Mouse (Mus musculus) CH12F3 (cell line): ENCODE data around the gene Ifnar1.

Experiments
- in situ Hi-C: fragments of 300-500 bp; cut with MboI; formaldehyde crosslinking; loops from 2 replicates; pipeline ENCODE4 v1.14.3; 2020; ENCODE audit warnings: low sequenced_read_pairs

The Ifnar1 gene

DNA sequence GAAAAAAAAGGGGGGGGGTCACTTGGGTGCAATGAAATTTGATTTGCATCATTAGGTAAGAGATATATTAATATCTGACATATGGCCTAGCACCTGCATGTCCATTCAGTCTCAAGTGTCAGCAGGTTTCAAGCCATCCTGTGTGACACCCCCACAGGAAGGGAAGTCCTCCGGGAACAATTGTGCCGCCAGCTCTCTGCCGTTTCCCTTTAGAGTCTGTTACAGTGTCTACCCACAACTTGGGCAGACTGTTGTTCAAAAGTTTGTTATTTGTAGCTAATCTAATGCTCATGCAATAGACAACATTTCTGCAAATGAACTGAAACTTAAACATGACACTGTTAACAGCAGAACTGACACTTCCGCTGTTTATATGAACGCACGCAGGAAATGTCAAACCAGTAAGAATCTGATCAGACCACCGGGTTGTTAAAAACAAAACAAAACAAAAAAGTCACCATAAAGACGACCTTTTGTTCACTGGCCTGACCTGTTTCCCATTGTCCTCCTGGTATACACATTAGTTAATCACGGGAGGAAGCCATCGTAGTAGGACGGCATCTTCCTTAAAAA, 23.9 kb upstream of the Ifnar1 start:
- in situ Hi-C loops = no loop called here

DNA sequence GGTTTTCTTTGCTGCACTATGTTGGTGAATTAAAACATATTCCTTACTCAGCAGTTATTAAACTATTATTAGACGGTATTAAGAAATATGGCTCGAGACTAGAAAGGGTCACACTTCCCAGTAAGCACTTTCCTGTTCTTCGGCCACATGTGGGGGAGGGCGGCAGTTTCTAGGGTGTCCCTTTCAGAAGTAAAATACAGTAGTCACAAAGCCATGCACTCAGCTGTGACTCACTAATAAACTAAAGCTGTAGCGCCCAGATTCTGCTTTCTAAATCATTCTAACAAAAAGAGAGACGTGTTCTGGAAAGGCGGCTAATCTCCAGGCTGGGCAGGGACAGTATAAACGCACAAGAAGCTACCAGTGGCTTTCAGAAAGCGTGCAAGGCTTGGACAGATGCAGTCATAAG, 23.3 kb upstream of the Ifnar1 start:
- in situ Hi-C loops = no loop called here

DNA sequence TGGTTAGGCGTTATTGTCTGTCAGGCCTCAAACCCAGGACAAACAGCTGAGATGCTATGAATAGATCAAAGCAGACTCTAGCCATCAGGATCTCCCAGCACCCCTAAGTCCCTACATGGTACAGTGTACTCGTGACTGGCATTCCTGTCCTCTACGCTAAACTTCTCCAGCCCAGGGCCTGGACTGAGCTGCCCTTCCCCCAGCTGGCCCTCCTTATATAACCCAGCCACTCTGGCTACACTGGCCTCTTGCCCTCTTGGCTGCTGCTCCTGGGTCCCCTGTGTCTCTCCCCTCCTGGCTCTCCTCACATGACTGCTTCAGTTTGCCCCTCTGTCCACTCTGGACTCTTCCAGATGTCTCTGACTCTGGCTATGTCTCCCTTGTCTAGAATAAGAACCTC, 22.4 kb upstream of the Ifnar1 start:
- in situ Hi-C loops = no loop called here

DNA sequence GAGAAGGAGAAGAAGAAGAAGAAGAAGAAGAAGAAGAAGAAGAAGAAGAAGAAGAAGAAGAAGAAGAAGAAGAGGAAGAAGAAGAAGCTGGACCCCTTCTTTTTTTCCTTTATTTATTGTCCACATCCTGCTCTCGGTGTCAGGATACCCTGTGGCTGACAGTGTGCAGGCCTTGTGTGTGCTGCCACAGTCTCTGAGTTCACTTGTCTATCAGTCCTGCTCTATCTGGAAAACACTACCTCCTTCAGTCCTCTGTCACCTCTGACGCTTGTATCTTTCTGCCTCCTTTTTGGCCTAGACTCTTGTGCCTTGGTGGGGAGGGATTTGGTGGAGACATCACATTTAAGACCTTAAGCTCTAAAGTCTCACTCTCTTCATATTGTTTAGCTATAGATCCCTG, 21.6 kb upstream of the Ifnar1 start:
- in situ Hi-C loops = no loop called here

DNA sequence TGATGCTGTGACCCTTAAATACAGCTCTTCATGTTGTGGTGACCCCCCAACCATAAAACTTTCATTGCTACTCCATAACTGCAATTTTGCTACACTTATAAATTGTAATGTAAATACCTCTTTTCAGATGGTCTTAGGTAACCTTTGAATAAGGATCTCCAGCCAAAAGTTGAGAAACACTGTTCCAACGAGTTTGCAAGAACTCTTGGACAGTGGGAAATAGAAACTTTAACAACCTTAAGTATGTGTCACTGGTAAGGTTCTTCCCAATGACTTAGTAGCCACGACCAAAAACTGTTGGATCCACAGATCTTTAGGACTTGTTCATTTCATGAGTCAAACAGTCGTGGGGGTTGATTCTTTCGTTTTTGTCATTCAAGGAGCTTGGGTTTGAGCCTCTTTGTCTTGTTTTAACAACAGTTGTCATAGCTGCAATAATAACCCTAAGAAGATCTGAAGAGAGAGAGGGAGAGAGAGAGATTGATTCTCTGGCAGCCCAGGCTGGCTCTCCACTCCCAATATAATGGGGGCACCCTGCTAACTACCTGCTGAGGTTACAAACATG, 21.1 kb upstream of the Ifnar1 start:
- in situ Hi-C loops = no loop called here

DNA sequence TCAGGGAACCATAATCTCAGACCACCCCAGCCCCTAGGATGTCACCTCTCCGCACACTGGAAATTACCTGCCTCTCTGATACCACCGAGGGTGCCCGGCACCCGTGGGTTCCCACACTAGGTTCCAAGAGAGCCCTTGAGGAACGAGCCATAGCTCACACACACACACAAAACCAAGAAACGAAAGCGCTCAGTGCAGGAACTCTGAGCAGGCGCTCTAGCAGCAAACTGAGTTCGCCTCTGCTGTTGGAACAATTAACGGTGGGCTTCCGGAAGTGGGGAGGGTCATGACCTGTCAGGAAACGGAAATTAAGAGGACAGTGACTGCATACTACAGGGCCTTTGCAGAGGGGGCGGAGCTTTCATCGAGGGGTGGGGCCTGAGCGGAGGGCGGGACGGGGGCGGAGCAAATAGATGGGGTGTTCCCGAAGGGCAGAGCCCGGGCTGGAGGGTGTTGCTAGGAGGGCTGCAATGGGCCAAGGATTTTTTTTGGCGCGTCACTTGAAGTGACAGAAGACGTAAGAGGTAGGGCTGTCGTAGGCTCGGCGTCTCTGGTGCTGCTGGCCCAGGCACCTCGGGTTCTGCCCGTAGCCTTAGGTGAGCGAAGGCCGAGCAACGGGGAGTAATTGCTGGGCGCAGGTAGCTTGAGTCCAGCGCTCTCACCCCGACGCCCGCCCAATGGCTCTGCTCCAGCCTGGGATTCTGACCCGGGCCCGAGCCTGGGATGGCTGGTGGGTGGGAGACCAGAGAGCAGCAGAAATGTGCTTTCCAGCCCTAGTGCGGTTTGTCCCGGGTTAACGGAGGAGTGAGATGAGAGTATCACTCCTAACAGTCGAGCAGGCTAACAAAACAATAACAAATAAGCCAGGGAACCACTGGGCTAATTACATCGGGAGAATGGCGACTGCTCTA, 20.2 kb upstream of the Ifnar1 start:
- in situ Hi-C loops = no loop called here

DNA sequence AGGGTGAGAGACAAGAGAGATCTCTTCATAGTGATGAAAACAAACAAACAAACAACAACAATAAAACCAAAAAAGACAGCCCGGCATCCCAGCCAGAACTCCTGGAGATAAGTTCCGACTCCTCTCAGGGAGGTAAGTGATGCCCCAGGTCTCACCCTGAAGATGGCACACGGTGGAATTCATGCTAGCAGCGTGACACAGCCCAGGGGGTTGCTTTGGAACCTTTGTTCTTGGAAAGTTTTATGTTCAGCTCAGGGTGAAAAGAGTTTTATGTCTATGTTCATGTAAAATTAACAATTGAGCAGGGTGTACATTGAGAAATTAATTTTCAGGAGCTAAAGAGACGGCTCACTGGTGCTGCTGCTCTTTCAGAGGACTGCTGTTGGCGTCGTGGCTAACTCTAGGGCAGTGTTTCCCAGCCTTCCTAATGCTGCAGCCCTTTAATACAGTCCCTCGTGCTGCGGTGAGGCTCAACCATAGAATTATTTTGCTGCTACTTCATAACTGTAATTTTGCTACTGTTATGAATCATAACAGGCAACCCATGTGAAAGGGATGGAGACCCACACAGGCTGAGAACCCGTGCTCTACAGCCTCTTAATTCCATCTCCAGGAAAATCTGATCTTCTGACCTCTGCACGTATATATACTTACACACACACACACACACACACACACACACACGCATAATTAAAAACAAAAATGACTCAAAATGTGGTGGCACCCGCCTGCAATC, 19.4 kb upstream of the Ifnar1 start:
- in situ Hi-C loops = no loop called here

DNA sequence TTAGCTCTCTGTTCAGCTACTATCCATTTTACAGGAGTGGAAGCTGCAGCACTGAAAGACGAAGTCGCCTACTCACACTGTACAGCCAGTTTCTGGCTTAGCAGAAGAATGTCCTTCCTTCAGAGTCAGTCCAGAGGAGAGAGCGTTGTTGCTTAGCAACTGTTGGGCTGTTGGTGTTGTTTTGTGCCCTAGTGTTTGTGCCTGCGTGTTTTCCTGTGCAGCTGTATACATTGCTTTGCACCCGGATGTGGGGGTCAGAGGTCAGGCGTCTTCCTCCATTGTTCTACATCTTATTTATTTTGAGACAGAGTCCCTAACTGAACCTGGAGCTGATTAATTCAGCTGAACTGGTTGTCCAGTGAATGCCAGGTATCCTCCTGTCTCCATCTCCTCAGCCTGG, 18.5 kb upstream of the Ifnar1 start:
- in situ Hi-C loops = no loop called here

DNA sequence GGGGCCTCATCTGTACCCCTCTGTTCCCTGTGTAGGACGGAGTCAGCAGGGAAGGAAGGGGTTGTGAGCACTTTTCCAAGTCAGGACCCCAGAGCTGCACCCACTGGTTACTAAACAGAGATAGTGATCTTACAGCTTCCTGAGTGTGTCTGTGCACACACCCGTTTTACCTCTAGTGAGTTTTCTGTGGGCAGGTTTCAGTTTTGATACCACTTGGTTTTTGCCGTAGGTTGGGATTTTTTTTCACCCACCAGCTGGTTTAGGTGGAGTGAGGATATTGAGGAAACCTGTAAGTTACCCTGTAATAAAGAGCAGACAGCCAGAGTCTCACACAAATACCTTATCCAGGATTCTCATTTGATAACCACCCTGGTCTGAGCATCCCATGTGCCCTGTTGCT, 14.6 kb upstream of the Ifnar1 start:
- in situ Hi-C loops = no loop called here

DNA sequence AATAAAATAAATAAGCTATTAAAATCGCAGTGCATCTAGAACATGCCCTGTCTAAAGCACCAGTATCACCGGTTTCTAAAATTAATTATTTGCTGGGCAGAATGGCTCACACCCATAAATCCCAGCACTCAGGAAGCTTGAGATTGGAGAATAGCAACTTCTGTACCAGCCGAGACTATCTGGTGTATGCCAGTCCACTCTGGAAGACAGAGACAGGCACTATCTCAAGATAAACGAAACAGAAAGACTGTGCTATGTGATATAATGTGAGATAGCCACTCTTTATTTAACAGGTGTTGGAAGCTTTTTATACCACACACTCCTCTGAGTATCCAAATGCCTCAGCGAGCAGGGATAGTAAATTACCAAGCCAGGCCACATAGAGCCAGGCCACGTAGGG, 13.6 kb upstream of the Ifnar1 start:
- in situ Hi-C loops = no loop called here

DNA sequence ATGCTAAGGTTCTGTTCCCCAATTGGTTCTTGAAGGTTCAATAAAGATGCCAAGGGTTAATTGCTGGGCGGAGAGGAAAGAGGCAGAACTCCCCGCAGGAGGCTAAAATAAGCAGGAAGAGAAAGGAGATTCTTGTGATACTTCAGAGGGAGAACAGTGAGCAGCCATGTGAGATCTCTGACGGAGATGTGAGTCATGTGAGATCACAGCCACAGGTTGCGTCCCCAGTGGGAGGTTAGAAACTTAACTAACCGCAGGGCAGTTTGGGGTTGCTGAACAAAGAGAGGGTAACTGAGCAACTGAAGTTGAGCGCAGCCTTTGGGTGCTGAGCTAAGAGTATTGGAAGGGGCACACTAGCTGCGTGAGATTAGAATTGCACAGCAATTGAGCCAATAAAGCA, 9.3 kb upstream of the Ifnar1 start:
- in situ Hi-C loops = no loop called here

DNA sequence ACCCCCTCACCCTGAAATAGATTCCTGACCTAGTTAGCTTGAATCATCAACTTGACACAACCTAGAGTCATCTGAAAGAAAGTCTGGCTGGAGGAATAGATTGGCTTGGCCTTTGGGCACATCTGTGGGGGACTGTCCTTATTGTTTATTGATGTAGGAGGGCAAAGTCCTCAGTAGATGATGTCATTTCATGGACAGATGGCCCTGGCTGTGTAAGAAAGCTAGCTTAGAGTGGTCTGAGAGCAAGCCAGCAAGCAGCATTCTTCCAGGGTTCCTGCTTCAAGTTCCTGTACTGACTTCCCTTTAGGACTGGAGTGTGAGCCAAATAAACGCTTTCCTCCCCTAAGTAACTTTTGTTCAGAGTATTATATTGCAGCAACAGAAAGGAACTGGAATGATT, 7.0 kb upstream of the Ifnar1 start:
- in situ Hi-C loops = no loop called here

DNA sequence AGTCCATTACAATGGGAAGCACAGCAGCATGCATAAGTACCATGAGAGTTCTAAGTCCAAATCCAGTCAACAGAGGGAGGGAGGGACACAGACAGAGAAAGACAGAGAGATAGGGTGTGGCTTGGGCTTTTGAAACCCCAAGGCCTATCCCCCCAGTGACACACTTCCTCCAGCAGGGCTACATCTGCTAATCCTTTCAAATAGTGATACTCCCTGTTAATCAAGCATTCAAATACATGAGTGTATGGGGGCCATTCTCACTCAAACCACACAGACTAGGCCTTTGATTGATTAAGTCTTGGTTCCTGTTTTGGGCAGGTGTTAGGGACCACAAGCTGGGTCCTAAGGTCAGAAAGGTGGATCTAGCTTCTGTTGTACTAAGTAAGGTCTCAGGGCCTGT, 4.5 kb upstream of the Ifnar1 start:
- in situ Hi-C loops = no loop called here

DNA sequence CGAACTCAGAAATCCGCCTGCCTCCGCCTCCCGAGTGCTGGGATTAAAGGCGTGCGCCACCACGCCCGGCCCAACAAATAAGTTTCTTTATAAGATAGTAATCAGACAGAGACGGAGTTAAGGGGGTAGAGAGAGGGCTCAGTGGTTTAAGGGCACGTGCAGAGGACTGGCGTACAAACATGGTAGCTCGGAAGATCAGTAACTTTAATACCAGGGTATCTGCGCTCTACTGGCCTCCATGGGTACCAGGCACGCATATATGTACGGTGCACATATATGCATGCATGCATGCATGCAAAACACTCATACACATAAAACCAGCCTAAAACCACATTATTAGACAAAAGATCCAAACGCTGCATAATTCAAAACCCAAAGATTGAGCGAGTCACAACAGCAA, 651 bp upstream of the Ifnar1 start:
- in situ Hi-C loops = no loop called here

DNA sequence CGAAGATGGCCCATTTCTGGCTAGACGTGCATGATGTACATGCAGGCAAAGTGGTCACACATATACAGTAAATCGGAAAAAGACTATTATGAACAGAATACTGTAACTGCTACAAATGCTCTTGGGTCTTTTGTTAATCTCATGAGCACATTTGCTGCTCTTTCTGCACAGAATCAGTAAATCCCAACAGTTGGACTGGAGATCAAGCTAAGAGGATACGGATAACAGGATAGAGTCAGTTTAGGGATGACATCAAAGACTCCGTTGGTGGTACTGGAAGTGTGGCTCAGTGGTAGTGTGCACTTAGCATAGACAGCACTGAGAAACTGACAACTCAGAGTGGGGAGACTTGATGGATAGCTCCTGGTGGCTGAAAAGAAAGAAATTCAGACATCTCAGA, 803 bp downstream of the Ifnar1 start:
- in situ Hi-C loops = no loop called here

DNA sequence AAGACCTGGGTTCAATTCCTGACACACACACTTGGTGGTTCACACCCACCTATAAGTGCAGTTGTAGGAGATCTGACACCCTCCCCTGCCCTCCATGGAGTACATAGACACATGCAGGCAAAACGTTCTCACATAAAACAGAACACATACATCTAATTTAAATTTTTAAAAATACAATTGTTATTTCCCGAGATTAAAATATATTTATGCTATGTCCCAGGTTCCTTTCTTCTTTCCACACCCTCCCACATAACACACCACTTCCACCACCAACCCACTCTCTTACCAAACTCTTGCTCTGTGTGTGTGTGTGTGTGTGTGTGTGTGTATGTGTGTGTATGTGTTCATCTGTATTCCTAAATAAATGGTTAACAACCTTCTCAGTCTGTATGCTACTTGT, 3.0 kb downstream of the Ifnar1 start:
- in situ Hi-C loops = no loop called here

DNA sequence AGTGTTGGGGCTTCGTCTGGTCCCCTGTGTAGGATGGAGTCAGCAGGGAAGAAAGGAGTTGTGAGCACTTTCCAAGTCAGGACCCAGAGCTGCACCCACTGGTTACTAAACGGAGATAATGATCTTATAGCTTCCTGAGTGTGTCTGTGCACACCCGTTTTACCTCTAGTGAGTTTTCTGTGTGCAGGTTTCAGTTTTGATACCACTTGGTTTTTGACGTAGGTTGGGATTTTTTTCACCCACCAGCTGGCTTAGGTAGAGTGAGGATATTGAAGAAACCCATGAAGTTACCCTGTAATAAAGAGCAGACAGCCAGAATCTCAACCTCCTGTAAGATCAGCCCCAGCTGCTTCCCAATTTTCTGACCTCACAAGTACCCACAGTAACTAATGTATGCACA, 5.9 kb downstream of the Ifnar1 start:
- in situ Hi-C loops = no loop called here

DNA sequence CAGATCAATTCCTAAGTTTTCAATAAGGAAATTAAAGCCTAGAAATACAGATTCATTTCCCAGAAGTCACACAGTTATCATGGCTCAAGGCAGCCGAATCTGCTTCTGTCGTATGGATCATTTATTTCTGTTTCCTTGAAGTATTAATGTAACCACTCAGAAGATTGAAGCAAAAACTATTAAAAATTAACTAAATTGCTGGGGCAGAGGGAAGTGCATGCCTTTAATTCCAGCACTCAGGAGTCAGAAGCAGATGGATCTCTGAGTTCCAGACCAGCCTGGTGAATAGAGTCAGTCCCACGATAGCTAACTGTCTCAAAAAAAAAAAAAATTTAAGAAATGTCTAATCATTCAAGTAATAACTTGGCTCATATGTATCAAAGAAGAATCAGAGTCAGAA, 6.4 kb downstream of the Ifnar1 start:
- in situ Hi-C loops = no loop called here

DNA sequence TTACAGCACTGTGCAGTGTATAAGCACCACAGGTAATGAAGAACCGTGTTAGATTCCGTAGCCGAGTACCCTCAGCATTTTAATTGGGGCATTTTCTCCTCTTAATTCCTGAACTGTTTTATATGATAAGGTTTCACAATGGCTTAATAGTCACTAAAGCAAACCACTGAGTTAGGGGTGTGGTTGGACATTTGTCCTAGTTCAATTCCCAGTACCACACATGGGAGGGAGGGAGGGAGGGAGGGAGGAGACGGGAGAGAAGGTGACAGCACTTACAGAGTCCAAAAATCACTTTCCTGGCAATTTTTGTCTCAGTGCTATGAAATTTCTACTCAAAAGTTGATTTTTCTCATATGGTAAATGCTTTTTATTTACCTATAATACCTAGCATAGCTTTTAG, 10.5 kb downstream of the Ifnar1 start:
- in situ Hi-C loops = no loop called here

DNA sequence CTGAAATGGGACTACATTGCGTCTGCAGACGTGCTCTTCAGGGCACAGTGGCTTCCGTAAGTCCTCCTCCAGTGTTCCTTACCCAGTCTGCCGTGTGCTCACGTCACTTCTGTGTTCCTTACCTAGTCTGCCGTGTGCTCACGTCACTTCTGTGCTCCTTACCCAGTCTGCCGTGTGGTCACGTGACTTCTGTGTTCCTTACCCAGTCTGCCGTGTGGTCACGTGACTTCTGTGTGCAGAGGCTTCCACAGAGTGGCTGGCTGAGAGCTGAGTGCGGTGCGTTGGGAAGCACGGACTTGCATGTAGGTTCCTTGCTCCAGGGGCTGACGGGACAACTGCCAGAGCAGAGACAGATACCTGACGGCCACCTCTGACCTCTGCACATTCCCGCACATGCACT, 11.2 kb downstream of the Ifnar1 start:
- in situ Hi-C loops = no loop called here

DNA sequence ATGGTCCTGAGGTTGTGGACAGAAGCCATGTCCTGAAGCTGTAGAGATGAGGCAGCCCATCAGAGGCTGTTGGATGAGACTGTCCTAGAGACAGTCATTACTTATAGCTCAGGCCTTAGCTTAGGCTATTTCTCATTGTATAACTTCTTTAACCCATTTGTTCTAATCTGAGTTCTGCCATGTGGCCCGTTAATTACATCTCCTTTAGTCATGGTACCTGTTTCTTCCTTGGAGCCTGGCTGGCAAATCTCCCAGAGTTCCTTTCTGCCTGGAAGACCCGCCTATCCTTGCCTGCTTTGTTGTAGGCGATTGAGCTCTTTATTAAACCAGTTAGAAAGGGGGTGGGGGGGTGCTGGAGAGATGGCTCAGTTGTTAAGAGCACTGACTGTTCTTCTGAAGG, 11.7 kb downstream of the Ifnar1 start:
- in situ Hi-C loops = no loop called here

DNA sequence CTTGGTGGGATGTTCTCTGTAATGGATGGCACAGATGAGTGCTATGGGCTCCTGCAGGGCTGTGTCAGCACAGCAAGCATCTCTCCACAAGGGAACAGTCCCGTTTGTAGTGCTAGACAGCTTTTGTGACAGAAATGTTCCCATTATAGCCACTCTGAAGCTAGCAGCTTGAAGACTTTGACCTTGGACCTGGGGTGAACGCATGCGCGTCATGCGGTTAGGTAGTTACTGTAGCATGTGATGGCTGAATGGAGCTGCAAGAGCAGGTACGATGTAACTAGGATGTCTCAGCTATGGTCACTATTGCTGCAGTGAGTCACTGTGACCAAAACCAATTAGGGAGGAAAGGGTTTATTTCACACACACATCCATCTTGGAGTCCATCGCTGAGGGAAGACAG, 13.0 kb downstream of the Ifnar1 start:
- in situ Hi-C loops = no loop called here
